Mouse (Mus musculus) left cerebral cortex, adult 2 months (tissue): ENCODE measurements at regions not wholly inside any gene's neighbourhood (a gene's known extent, or its start where the extent isn't known, plus 50 kb on each side); places are given as distances from the start of the nearest gene placed in this dataset.
A peak's percentile ranks its signal among the peaks of the same experiment; 100 is the strongest.

Experiments used
- DNase-seq, 2 experiments: peaks; one replicate each; pipeline ENCODE4 v3.0.0; 2021 to 2022; ENCODE audit warnings: low spot score in 2 of 2, mixed read lengths in 1 of 2; ENCODE audit errors: extremely low spot score in 1 of 2
- H3K27ac ChIP-seq: fragments of 200-600 bp; 2 replicates; pipeline ENCODE4 v1.8.1; 2022
- H3K4me3 ChIP-seq: fragments of 200-600 bp; 2 replicates; pipeline ENCODE4 v1.8.1; 2022
- CTCF ChIP-seq: fragments of 200-600 bp; IDR thresholded peaks from 2 replicates; pipeline ENCODE4 v1.8.1; 2022; ENCODE audit warnings: antibody characterized with exemption, mild to moderate bottlenecking, moderate library complexity
- intact Hi-C: fragments of 180-260 bp; cut with DNase I; formaldehyde crosslinking; loops from one replicate; pipeline ENCODE4 v1.15.1; 2025

- TF ChIP-seq CTCF = no peak
- intact Hi-C loops = no loop called here
- H3K4me3 ChIP-seq = no peak overlapping the region
These were observed 245.3 kb downstream of the Tle4 start for GRCm38 (mm10) chr19:14352551-14352950.

GRCm38 (mm10) chr19:14353151-14353550, 244.7 kb downstream of the Tle4 start:
- intact Hi-C loops = no loop called here
- DNase-seq = peak in 1 of 2 experiments; percentile 10
- Histone ChIP-seq H3K27ac (no peak overlapping the region), H3K4me3 (no peak overlapping the region)
- no peak for TF ChIP-seq CTCF

More at GRCm38 (mm10) chr19:14352551-14352950, 245.3 kb downstream of the Tle4 start:
- no peak for DNase-seq
- H3K27ac ChIP-seq = no peak overlapping the region

- Histone ChIP-seq H3K27ac (peak overlapping the region; percentile 21), H3K4me3 (no peak overlapping the region)
- TF ChIP-seq CTCF = no peak
- intact Hi-C loops = no loop called here
- no peak for DNase-seq
These were observed 242.7 kb downstream of the Tle4 start for GRCm38 (mm10) chr19:14355128-14355527.

GRCm38 (mm10) chr19:14355946-14356345, 241.9 kb downstream of the Tle4 start:
- DNase-seq = no peak
- no peak for TF ChIP-seq CTCF
- H3K4me3 ChIP-seq = no peak overlapping the region
- H3K27ac ChIP-seq = peak overlapping the region; percentile 32; the same call in 1 of the 2 replicates
- intact Hi-C loops = no loop called here

- intact Hi-C loops = no loop called here
- no peak for TF ChIP-seq CTCF
These were observed 237.2 kb downstream of the Tle4 start for GRCm38 (mm10) chr19:14360611-14361010.

GRCm38 (mm10) chr19:14369098-14369604, 228.7 kb downstream of the Tle4 start:
- no peak overlapping the region for H3K27ac ChIP-seq
- H3K4me3 ChIP-seq = no peak overlapping the region
- no peak for TF ChIP-seq CTCF
- no peak for DNase-seq
- intact Hi-C loops = no loop called here

More at GRCm38 (mm10) chr19:14360611-14361010, 237.2 kb downstream of the Tle4 start:
- no peak for DNase-seq
- no peak overlapping the region for H3K4me3 ChIP-seq
- no peak overlapping the region for H3K27ac ChIP-seq

GRCm38 (mm10) chr19:14371360-14371759, 226.5 kb downstream of the Tle4 start:
- Histone ChIP-seq H3K4me3 (no peak overlapping the region), H3K27ac (no peak overlapping the region)
- intact Hi-C loops = no loop called here
- DNase-seq = no peak
- TF ChIP-seq CTCF = no peak

- DNase-seq = no peak
- H3K27ac ChIP-seq = no peak overlapping the region
- H3K4me3 ChIP-seq = no peak overlapping the region
- TF ChIP-seq CTCF = no peak
- intact Hi-C loops = no loop called here
These were observed 223.9 kb downstream of the Tle4 start for GRCm38 (mm10) chr19:14373996-14374395.

- no peak for TF ChIP-seq CTCF
- intact Hi-C loops = no loop called here
- no peak for DNase-seq
- Histone ChIP-seq H3K27ac (no peak overlapping the region), H3K4me3 (no peak overlapping the region)
These were observed 217.0 kb downstream of the Tle4 start for GRCm38 (mm10) chr19:14380898-14381297.

GRCm38 (mm10) chr19:14387796-14388195, 210.1 kb downstream of the Tle4 start:
- intact Hi-C loops = no loop called here
- H3K27ac ChIP-seq = no peak overlapping the region; the same call in 1 of the 2 replicates
- TF ChIP-seq CTCF = no peak
- no peak overlapping the region for H3K4me3 ChIP-seq
- DNase-seq = no peak

- Histone ChIP-seq H3K27ac (no peak overlapping the region), H3K4me3 (no peak overlapping the region)
- intact Hi-C loops = no loop called here
- peak in 1 of 2 experiments; percentile 11 for DNase-seq
- peak; percentile 32 for TF ChIP-seq CTCF
These were observed 209.3 kb downstream of the Tle4 start for GRCm38 (mm10) chr19:14388539-14388938.

GRCm38 (mm10) chr19:14389881-14390837, 207.7 kb downstream of the Tle4 start:
- TF ChIP-seq CTCF = no peak
- no peak for DNase-seq
- Histone ChIP-seq H3K27ac (no peak overlapping the region), H3K4me3 (no peak overlapping the region)
- intact Hi-C loops = no loop called here

- no peak for TF ChIP-seq CTCF
- no peak overlapping the region for H3K4me3 ChIP-seq
- intact Hi-C loops = no loop called here
- H3K27ac ChIP-seq = no peak overlapping the region
- no peak for DNase-seq
These were observed 206.9 kb downstream of the Tle4 start for GRCm38 (mm10) chr19:14390914-14391313.
